Mouse (Mus musculus): ENCODE measurements around the gene Olfr975. TPM values are rescaled to one million over a fixed set of nuclear protein-coding genes. Genes with fewer than 3 reads are reported as not detected.

The Olfr975 gene
- polyA plus RNA-seq, 1 experiment from 2014 or later, result not detected

Other genes starting within 250 kb of the Olfr975 start
- not detected in 2 replicates for gene Olfr149, start 244.9 kb downstream of the Olfr975 start, polyA plus RNA-seq (2015; fragmentation: Nextera tagmentation; extraction: Ambion mirVana)
- gene Olfr965, start 240.7 kb downstream of the Olfr975 start, polyA plus RNA-seq (2015; fragmentation: Nextera tagmentation; extraction: Ambion mirVana), result not detected in 2 replicates
- gene Olfr150, start 221.1 kb downstream of the Olfr975 start, polyA plus RNA-seq (2015; fragmentation: Nextera tagmentation; extraction: Ambion mirVana), result not detected in 2 replicates
- gene Olfr967, start 205.8 kb downstream of the Olfr975 start, polyA plus RNA-seq (2015; fragmentation: Nextera tagmentation; extraction: Ambion mirVana), result not detected in 2 replicates
- not detected in 2 replicates for gene Olfr968, start 168.8 kb downstream of the Olfr975 start, polyA plus RNA-seq (2015; fragmentation: Nextera tagmentation; extraction: Ambion mirVana)
- not detected in 2 replicates for gene Olfr969, start 161.1 kb downstream of the Olfr975 start, polyA plus RNA-seq (2015; fragmentation: Nextera tagmentation; extraction: Ambion mirVana)
- not detected in 2 replicates for gene Olfr970, start 143.2 kb downstream of the Olfr975 start, polyA plus RNA-seq (2015; fragmentation: Nextera tagmentation; extraction: Ambion mirVana)
- gene Olfr971, start 115.2 kb downstream of the Olfr975 start, polyA plus RNA-seq (2015; fragmentation: Nextera tagmentation; extraction: Ambion mirVana), result not detected in 2 replicates
- gene Olfr972, start 85.6 kb downstream of the Olfr975 start, polyA plus RNA-seq (2015; fragmentation: Nextera tagmentation; extraction: Ambion mirVana), result not detected in 2 replicates
- not detected in 2 replicates for gene Olfr229, start 44.7 kb downstream of the Olfr975 start, polyA plus RNA-seq (2015; fragmentation: Nextera tagmentation; extraction: Ambion mirVana)
- gene Olfr974, start 14.5 kb downstream of the Olfr975 start, polyA plus RNA-seq (2015; fragmentation: Nextera tagmentation; extraction: Ambion mirVana), result not detected in 2 replicates
- gene Olfr976, start 9.1 kb upstream of the Olfr975 start, polyA plus RNA-seq (2015; fragmentation: Nextera tagmentation; extraction: Ambion mirVana), result not detected in 2 replicates
- gene Olfr978, start 40.1 kb upstream of the Olfr975 start, polyA plus RNA-seq (2015; fragmentation: Nextera tagmentation; extraction: Ambion mirVana), result not detected in 2 replicates
- gene Olfr979, start 51.4 kb upstream of the Olfr975 start, polyA plus RNA-seq (2015; fragmentation: Nextera tagmentation; extraction: Ambion mirVana), result not detected in 2 replicates
- not detected in 2 replicates for gene Olfr980, start 57.5 kb upstream of the Olfr975 start, polyA plus RNA-seq (2015; fragmentation: Nextera tagmentation; extraction: Ambion mirVana)
- not detected in 2 replicates for gene Olfr981, start 69.4 kb upstream of the Olfr975 start, polyA plus RNA-seq (2015; fragmentation: Nextera tagmentation; extraction: Ambion mirVana)
- not detected in 2 replicates for gene Olfr982, start 121.8 kb upstream of the Olfr975 start, polyA plus RNA-seq (2015; fragmentation: Nextera tagmentation; extraction: Ambion mirVana)
- gene Olfr983, start 141.5 kb upstream of the Olfr975 start, polyA plus RNA-seq (2015; fragmentation: Nextera tagmentation; extraction: Ambion mirVana), result not detected in 2 replicates
- not detected in 2 replicates for gene Olfr984, start 162.2 kb upstream of the Olfr975 start, polyA plus RNA-seq (2015; fragmentation: Nextera tagmentation; extraction: Ambion mirVana)
- gene Olfr985, start 178.1 kb upstream of the Olfr975 start, polyA plus RNA-seq (2015; fragmentation: Nextera tagmentation; extraction: Ambion mirVana), result not detected in 2 replicates
- gene Tmem225, start 196.1 kb upstream of the Olfr975 start, polyA plus RNA-seq (2015; fragmentation: Nextera tagmentation; extraction: Ambion mirVana), result not detected in 2 replicates
- not detected in 2 replicates for gene Olfr986, start 228.9 kb upstream of the Olfr975 start, polyA plus RNA-seq (2015; fragmentation: Nextera tagmentation; extraction: Ambion mirVana)
- 8.5 and 9.5 TPM in 2 replicates for gene Zfp202, start 240.3 kb upstream of the Olfr975 start, polyA plus RNA-seq (2015; fragmentation: Nextera tagmentation; extraction: Ambion mirVana)